Mouse (Mus musculus) kidney, adult 18-20 months (tissue): Measurements from ENCODE around the gene Trim62.
A peak's percentile ranks its signal among the peaks of the same experiment; 100 is the strongest.

Experiments used
- DNase-seq: peaks from one replicate; pipeline ENCODE4 v3.0.0; 2021

Trim62 gene

DNA sequence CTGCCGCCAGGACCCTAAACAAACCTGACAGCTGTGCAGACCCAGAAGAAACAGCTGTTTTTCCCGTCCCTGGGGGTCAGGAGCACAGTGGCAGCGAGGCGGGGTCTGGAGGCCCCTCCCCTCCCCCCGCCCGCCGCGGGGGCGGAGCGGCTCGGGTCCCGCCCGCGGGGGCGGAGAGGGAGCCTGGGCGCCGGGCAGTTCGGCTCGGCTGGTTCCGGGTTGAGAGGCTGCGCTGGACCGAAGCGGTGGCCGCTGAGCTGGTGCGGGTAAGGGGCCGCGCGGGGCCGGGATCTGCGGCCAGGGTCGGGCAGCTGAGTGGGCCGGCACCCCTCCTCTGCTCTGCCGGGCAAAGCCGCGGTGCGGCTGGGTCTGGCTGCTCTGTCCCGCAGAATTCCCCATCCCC lies at the start of gene Trim62:
Gene Trim62 (plus strand): TSS at position 202 of the 403 bp plus-strand sequence.
- peak; percentile 83 for DNase-seq

DNA sequence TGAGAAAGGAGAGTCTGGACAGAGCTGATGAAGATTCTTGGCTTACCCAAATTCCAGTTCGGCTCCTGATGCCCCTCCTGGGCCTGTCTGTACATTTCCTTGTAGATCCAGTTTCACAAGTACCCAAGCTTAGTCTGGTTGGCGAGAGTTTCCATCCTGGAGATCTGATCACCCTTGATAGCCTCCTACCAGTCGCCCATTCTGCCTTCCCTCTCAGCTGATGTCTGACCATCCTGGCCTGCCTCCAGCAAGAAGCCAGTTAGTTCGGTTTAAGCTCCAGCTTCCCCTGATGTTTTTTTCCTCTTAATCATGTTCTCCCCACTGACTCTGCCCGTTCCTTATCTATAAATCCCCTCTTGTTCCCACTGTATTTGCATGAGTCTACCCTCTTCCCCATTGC lies 45.2 kb upstream of the Trim62 start:
- DNase-seq, result no peak

DNA sequence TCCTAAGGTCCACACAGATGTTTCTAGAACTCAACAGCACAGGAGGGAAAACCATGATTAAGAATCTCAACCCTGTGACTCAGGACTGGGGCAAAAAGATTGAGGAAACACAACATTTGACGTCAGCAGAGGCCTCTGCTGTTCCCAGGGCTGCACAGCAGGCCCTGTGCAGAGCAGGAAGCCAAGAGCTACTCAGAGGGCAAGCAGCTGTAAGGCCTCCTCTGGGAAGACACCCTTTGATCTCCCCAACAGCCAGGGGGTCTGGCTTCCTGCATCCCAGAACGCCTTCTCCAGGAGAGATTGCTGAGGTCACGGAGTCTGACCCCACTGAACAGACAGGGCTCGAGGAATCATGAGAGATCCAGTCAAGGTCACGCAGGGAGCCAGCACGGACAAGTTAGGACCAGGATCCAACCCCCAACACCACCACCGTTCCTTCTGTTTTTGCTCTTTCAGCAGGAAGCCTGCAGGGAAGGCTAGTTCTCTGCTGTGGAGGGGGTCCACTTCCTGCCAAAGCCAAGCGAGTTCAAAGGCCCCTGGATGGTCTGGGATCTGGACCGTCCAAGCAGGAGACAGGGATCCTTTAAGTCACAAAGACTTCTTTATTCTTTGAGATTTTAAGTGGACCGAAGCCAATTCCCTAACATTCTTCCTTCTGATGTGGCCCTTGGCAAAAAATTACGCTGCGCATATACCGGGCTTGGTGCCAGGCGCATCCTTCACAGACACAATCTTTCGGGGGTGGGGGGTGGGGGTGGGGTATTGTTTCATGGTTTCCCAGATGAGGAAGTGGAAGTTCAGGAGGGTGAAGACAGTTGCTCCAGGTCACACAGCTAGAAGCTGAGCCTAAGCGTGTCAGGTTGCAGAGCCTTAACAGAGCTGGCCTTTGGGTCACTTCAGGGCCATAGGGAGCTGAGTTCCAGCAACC lies 43.3 kb upstream of the Trim62 start:
- peak; percentile 36 for DNase-seq

DNA sequence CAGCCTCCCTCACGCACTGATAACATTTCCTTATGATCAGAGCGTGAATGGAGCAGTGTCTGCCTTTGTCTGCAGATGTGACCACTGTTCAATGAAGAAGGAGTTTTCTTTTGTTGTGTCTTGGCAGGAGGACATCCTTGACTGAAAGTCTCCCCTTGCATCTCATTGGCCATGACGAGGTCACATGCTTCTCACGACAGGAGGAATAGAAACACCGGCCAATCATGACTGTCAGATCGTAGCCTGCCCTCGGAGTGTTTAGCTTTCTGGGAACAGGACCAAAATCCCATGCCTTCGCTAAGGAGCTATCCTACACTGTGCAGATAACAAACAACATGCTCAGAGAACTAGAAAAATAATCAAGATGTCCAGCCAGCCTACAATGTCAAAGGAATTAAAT lies 42.1 kb upstream of the Trim62 start:
- no peak for DNase-seq

DNA sequence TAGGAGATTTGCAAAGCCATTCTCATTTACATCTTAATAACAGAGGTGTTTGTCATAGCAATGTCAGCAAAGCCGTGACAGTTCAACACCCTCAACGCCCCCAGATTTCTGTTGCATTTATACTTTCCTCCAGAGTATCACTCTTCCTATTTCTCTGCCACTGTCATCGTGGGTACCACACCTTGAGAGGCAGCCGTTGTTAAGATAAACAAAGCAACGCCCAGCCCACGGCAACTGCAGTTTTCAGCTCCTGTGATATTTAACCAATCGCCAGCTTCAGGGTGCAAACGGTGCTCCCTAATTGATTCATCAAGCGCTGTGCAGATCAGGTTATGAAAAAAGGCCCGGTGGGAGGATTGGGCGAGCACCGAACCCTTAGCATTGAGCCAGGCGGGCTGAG lies 38.8 kb upstream of the Trim62 start:
- DNase-seq, result no peak

DNA sequence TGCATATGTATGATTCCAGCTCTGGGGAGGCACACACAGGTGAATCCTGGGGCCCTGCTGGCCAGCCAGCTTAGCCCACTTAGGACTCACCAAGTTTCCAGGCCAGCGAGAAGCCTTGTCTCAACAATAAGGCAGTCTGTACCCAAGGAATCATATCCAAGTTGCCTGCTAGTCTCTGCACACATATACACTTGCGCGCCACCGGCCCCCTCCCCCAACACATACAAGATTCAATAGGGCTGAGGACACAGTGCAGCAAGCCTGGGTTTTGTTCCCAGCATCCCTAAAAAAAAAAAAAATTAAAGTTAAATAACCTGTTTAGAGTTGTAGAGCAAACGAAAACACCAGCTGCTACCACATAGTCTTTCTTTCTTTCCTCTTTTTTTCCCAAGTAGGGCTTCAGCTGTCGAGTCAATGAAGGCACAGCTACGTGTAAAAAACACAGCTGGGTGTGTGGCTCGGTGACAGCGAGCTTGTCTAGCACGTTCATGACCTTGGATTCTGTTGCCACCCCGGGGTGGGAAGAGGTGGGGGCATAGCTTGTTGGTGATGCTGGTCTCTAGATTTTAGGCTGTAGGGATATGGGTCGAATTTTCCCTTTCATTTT lies 37.9 kb upstream of the Trim62 start:
- DNase-seq, result no peak

DNA sequence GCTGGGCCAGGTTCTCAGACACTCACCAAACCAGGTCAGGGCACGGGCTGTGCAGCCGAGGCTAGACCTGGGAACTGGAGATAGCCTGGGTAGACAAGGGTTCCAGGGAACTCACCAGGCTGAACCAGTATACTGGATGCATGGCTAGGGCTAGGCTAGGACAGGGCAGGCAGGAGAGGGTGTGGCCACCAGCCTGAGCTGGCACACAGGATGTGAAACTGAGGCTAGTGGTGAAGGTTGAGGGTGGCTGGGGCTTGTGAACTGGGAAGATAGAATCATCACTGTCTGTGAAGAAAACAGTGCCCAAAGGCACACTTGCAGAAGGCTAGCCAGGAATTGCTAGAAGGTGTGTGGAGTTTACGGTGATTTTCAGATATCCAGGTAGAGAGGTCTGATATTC lies 34.4 kb upstream of the Trim62 start:
- no peak for DNase-seq

DNA sequence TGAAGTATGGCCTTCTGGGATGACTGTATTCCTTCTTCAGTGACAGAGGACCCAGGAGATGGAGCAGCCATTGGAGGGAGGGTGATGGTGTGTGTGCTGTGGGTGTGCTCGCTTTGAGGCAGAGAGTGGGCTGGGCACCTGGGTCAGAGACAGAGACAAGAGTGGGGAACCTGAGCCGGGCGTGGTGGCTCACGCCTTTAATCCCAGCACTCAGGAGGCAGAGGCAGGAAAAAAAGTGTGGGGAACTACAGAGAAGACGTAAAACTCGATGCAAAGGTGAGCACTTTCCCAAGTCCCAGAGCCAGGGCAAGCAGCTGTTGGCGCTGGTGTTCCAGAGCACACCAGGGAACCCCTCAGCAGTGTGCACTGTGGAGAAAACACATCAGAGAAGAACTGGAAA lies 33.7 kb upstream of the Trim62 start:
- DNase-seq, result no peak

DNA sequence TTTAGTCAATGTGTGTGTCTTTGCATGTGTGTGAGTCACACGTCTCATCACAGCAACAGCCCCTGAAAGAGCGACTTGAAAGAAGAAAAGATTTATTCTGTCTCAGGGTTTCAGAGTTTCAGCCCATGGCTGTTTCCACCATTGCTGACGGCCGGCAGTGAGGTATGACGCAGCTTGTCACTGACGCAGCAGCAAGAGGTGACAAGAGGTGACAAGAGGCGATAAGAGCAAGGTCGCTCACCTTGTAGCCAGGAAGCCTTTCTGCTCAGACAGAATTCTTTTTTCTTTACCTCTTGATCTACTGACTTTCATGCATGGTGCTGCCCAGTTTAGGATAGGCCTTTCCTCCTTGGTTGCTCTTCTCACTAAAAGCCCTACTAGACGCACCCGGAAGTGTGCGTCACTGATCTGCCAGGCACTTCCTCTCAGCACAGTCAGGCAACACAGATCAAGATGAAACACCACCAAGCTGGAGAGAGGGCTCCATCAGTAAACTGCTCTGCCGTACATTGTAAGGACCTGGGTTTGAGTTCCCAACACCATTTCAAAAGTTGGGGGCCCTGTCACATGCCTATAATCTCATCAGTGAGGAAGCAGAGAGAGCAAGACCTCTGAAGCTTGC lies 31.0 kb upstream of the Trim62 start:
- no peak for DNase-seq

DNA sequence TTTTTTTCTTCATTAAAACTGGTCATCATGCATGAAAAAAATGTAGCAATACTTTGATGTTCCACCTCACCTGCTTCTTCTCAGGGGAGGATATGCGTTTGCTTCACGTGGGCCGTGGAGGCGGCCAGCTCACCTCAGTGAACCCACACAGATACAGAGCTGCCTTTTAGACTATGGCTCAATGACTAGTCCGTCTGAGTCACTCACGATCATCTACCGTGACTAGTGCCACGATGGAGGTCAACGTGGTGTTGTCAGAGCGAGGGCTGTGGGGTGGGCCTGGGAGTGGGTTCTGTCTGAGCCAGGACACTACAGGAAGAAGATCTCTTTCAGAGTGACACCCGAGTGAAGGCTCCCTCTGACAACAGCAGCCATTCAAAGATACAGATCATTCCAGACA lies 30.3 kb upstream of the Trim62 start:
- no peak for DNase-seq

DNA sequence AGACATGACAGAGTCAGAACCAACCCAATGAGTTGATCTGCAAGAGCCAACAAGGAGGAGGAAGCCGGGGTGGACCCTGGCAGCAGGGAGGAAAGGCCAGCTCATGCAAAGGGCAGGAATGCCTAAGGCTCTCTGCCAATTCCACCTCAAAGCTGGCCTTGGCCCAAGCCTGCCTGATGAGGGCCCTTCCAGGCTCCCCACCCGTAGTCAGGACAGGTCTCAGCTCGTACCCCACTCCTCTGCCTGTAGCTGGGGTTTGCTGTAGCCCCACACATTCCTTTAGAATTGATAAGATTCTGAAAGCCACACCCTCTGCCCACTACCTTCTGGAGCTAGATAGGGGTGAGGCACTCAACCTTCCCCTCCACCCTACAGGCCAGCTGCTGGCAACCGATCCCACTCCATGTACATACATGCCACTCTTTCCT lies 27.8 kb upstream of the Trim62 start:
- DNase-seq, result peak; percentile 82

DNA sequence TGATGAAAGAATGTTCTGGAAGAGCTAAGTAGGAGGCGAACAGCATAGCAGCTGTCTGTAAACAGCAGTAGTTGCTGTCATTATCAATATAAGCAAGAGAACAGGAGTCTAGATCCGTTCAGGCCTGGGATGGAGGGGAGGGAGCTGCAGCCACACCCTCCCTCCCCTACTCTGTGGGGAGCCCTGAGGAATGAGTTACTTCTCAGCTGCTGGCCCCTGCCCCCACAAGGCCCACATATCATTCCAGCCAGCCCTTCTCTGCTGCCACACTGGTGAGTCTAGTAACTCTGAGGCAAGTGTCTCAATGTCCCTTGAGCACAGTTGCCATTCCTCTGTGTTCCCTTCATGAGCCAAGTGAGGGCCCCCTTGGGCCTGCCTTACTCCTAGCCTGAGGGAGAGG lies 26.2 kb upstream of the Trim62 start:
- DNase-seq, result no peak

DNA sequence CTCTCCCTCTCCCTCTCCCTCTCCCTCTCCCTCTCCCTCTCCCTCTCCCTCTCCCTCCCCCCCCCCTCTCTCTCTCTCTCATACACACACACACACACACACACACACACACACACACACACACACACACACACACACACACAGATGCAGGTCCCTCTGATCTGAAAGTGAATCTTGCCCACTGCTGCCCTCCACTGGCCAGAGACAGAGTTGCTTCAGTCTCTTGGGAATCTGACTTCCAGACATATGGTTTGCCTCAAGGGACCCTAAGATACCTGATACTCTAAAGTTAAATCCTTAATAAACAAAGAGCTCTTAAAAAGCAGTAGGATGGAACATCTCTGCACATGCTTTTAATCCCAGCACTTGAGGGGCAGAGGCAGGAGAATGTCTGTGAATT lies 25.2 kb upstream of the Trim62 start:
- peak; percentile 78 for DNase-seq

DNA sequence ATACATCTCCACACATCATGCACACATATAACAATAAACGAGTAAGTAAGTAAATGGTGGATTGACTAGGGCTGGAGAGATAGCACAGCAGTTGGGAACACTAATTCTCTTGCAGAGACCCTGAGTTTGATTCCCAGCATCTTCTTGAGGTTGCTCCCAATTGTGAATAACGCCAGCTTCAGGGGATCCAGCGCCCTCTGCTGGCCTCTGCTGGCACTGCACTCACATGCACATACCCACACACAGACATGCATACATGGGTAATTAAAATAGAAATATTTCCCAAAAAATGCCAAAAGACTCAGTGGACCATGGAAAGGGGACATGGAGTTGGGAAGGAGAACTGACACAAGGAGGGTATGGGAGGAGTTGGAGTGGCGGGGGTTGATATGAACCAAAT lies 24.5 kb upstream of the Trim62 start:
- DNase-seq, result no peak

DNA sequence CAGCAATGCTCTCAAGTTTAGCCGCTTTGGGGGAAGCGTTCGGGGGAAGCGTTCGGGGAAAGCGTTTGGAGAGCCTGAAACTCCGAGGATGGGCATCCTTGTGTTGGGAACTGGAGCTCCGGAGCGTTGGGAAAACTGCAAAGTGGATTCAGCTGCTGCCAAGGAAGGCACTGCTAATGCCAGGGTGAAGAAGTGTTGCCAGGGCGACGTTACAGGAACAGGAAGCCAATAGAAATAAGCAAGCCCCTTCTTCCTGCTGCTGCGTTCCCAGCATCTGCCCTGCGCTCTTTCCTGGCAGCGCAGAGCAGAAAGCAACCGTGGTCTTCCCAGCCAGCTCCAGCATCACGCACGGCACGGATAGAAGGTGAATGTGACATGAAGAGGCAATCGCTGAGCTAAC lies 10.4 kb upstream of the Trim62 start:
- no peak for DNase-seq

DNA sequence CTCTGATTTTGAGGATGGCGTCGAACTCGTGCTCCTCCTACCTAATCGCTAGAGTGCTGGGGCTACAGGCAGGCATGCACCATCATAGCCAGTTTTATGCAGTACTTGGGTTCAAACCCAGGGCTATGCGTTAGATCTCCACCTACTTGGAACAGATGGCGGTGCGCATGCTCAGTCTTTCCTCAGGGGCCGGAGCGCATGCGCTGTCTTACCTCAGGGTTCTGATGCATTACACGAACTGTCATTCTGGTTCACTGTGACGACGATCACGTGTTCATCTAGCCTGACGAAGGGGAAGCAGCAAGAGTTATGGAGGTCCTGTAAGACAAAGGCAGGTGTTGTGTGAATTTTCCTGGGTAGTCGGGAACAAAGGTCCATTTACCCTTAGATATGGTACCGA lies 9.3 kb upstream of the Trim62 start:
- DNase-seq, result no peak

DNA sequence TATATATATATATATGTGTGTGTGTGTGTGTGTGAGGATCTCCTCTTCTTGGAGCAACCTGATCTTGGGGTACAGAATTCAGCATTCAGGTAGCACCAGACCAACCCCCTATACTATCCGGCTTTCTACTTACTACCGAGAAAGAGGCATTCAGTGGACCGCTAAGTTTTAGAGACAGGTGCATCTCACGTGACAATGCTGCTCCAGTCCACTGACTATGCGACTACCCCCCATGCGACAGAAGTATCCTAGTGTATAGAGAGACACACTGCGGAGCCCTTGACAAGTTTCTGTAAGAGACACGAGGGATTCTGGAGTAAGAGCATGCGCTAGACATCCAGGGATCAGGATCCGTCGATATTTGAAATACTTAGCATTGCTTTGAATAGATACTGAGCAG lies 7.9 kb upstream of the Trim62 start:
- DNase-seq, result no peak

DNA sequence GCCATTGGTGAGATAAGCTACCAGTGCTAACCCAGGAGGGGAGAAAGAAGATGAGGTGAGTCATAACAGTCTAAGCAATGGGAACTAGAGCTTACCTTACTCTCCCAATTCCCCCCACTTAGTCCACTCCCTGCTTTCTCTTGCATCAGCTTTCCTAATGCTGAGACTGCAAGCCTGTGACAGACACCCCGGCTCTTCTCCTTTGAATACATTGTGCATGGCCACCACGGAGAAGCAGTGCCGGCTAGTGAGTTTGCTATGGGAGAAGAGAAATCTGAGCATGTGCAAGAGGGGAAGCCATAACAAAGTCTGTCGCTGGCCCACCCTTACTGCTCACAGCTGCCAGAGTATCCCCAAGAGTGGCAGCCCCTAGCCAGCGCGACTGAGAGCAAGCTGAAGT lies 5.9 kb upstream of the Trim62 start:
- DNase-seq, result no peak

DNA sequence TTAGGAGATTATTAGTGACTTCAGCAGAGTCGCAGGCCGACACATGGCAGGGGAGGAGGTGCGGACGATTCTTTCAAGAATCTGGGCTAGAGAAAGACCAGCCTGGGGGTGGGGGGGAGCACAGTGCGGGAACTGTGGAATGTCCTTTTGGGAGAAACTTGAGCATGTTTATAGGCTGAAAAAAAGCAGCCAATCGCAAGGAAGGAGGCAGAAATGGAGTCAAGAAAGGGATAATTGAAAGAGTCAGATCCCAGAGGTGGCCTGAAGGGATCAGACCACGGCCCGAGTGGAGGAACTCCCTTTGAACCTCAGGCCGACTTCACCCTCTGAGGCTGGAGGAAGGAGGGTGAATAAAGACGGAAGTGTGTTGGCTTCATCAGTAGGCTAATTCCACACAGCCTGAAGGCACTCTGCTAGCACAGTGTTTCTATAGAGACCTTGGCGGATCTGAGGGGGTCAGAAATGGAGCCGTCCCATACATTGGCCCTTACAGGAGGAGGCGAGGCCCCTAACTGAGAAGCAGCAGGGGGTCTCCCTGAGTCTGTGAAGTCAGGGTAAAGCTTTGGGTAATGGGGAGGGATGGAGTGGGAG lies 4.4 kb upstream of the Trim62 start:
- no peak for DNase-seq

DNA sequence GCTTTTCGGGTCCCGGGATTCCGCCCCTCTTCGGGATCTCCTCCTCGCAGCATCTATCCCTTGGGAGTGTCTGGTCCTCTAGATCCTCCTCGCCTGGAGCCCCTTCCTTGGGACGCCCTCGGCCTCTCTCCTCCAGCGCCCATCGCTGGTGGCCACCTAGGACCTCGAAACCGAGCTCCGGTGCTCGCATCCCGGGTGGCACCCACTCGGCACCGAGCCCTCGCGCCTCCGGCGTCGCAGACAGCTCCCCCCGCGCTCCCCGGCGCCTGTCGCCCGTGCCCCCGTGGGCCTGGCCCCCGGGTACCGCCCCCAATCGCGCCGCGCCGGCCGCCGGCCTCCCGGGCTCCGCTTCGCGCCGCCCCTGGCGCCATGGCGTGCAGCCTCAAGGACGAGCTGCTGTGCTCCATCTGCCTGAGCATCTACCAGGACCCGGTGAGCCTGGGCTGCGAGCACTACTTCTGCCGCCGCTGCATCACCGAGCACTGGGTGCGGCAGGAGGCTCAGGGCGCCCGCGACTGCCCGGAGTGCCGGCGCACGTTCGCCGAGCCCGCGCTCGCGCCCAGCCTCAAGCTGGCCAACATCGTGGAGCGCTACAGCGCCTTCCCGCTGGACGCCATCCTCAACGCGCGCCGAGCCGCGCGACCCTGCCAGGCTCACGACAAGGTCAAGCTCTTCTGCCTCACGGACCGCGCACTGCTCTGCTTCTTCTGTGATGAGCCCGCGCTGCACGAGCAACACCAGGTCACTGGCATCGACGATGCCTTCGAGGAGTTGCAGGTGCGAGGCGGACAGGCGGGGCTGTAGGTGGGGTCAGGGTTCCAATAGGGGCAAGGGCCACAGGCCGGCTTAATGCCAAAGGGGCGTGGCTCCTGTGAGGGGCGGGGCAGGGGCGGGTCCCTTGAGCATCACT lies 676 bp downstream of the Trim62 start:
- peak; percentile 53 for DNase-seq

DNA sequence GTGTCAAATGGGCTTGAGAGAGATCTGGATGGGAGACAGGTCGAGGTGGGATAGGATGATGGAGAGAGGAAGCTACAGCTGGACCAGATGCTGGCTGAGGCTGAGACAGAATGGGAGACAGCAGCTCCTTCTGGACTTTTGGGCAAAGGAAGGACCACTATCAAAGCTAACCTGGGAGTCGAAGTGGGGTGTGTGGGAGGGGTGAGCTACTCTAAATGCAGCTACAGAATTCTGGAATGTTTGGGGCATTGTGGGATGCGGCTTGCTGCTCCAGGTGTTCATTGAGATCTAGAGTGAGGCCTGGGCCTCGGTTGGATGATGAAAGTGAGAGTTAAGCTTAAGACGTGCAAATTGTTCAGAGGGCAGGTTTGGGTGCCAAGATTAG lies 1.3 kb downstream of the Trim62 start:
- DNase-seq, result no peak

DNA sequence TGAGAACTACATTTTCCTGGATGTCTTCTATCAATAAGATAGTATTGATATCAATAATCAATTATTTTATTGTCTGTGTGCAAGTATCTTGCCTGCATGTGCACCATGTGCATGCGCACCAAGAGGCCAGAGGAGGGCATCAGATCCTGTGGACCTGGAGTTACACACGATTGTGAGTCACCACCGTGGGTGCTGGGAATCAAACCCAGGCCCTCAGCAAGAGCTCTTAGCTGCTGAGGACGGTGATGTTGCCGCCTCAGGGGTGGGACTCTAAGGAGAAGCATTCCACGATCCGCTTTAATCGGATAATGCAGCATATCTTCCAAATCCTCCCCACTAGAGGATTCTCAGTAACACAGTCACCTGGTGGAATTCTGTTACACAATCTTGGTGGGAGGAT lies 2.2 kb downstream of the Trim62 start:
- DNase-seq, result no peak

DNA sequence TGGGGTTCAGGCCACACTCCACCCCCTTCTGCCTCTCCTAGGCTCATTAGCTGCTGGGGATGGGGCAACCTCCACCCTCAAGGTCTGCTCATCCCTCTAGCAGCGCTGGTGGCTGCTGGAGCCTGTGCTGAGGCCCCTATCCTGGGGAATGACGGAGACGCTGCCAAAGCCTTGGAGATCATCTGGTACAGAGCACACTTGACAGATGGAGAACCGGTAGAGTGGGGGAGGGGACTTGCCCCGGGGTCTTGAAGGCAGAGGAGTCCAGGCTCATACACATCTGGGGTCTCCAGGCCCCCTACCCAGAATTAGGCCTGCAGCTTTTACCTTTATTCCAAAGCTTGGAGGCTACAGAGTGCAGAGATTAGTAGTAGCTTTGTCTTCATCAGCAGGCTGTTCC lies 3.2 kb downstream of the Trim62 start:
- no peak for DNase-seq
